In the genomic region with DNA sequence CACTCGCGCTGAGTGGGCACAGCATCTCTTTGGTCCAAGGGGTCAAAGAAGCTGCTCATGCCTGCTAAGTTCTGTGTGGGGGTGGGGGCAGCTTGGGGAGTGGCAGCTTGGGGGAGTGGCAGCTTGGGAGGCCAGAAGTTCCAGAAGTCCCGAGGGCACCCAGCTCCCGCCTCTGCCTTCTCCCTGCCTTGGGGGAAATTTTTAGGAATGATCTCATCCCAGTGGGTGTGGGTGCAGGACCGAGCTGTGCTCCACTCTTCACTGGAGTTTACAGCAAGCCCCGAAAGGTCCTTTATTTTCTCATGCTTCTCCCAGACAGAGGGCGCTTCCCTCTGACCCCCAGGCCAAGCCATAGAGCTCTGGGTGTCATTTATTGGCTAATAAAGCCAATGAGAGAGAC, we compare ENCODE assay signal across 24 mouse cellular contexts.
"Had no signal": no experiment of that assay in that cellular context is flagged by ENCODE, and none has a peak within 500 bp of the region (broad histone marks: within the 10 kb centered on the region; RNA-seq: fewer than 3 reads in every experiment).

No protein-coding gene starts in this region.

- H3K9me3 ChIP-seq: heart, embryonic 12.5 days; hindbrain, embryonic 10.5 days; hindbrain, embryonic 12.5 days; intestine, embryonic 15.5 days; limb, embryonic 12.5 days; liver, embryonic 13.5 days had no signal

- H3K9ac ChIP-seq: heart, embryonic 12.5 days; hindbrain, embryonic 12.5 days; hindbrain, embryonic 14.5 days; intestine, embryonic 15.5 days; limb, embryonic 12.5 days; liver, embryonic 13.5 days had no signal

- H3K4me1 ChIP-seq: liver, embryonic 13.5 days had no signal

- ATAC-seq: hindbrain, embryonic 16.5 days; inflammation-experienced regulatory T-cells, adult 6 months; intestine, embryonic 15.5 days; intestine, postnatal 0 days had no signal

- H3K4me2 ChIP-seq: heart, embryonic 12.5 days; hindbrain, embryonic 12.5 days; hindbrain, embryonic 14.5 days; intestine, embryonic 15.5 days; limb, embryonic 12.5 days; liver, embryonic 11.5 days; liver, embryonic 13.5 days had no signal

- DNase-seq: gastrocnemius, postnatal 10 days; gastrocnemius, postnatal 25 days; heart, adult 18-20 months; heart, postnatal 10 days; heart, postnatal 4 days; kidney, adult 18-20 months; kidney, adult 8-10 months; kidney, postnatal 10 days; kidney, postnatal 25 days; kidney, postnatal 4 days; liver; liver, embryonic 13.5 days had no signal

- H3K36me3 ChIP-seq: heart, embryonic 12.5 days; hindbrain, embryonic 10.5 days; hindbrain, embryonic 12.5 days; intestine, embryonic 15.5 days; limb, embryonic 12.5 days; liver, embryonic 13.5 days had no signal

- H3K27me3 ChIP-seq: heart, embryonic 12.5 days; hindbrain, embryonic 12.5 days; intestine, embryonic 15.5 days; limb, embryonic 12.5 days had no signal

- H3K27ac ChIP-seq: hindbrain, embryonic 10.5 days; hindbrain, embryonic 12.5 days; hindbrain, embryonic 14.5 days; intestine, embryonic 15.5 days; layer of hippocampus, adult 2 months; left cerebral cortex, adult 2 months; limb, embryonic 12.5 days; liver, embryonic 13.5 days had no signal

- H3K4me3 ChIP-seq: heart, embryonic 12.5 days; hindbrain, embryonic 10.5 days; hindbrain, embryonic 12.5 days; intestine, embryonic 15.5 days; layer of hippocampus, adult 2 months; left cerebral cortex, adult 2 months; limb, embryonic 12.5 days; liver, embryonic 13.5 days had no signal
